Mouse (Mus musculus) neural tube, embryonic 14.5 days (tissue): ENCODE results near the gene Dnajc11. TPM values are rescaled to one million over a fixed set of nuclear protein-coding genes. Genes with fewer than 3 reads are reported as not detected.

Source experiments
- ATAC-seq: fragments of 200-750 bp; cut with Nextera tagmentation; 2 replicates; pipeline ENCODE4 v1.8.0; 2017; ENCODE audit warnings: low read depth, mild to moderate bottlenecking, moderate TSS enrichment, moderate library complexity
- H3K27ac ChIP-seq: fragments of 300-500 bp; sonication (generic); 2 replicates; pipeline ENCODE4 v1.5.1; 2014; ENCODE audit warnings: low read depth, mild to moderate bottlenecking, control low read depth, low read length, moderate library complexity, mixed read lengths
- H3K27me3 ChIP-seq: fragments of 300-500 bp; sonication (generic); 2 replicates; pipeline ENCODE4 v1.6.1; 2014; ENCODE audit warnings: low read length; ENCODE audit not compliant: control insufficient read depth, insufficient read depth
- H3K36me3 ChIP-seq: fragments of 300-500 bp; sonication (generic); 2 replicates; pipeline ENCODE4 v1.6.1; 2014; ENCODE audit warnings: low read length, mixed read lengths; ENCODE audit not compliant: control insufficient read depth, insufficient read depth
- H3K4me1 ChIP-seq: fragments of 300-500 bp; sonication (generic); 2 replicates; pipeline ENCODE4 v1.6.1; 2014; ENCODE audit warnings: low read length; ENCODE audit not compliant: control insufficient read depth, insufficient read depth
- H3K4me2 ChIP-seq: fragments of 300-500 bp; sonication (generic); 2 replicates; pipeline ENCODE4 v1.6.1; 2014; ENCODE audit warnings: mild to moderate bottlenecking, low read depth, low read length, control low read depth
- H3K4me3 ChIP-seq: fragments of 300-500 bp; sonication (generic); 2 replicates; pipeline ENCODE4 v1.5.1; 2014; ENCODE audit warnings: low read depth, low read length, control low read depth, mixed read lengths
- H3K9ac ChIP-seq: fragments of 300-500 bp; sonication (generic); replicated peaks from 2 replicates; pipeline ENCODE4 v1.6.1; 2014; ENCODE audit warnings: low read depth, mild to moderate bottlenecking, control low read depth, low read length, mixed read lengths
- H3K9me3 ChIP-seq: fragments of 300-500 bp; sonication (generic); 2 replicates; pipeline ENCODE4 v1.6.1; 2016; ENCODE audit warnings: low read length; ENCODE audit not compliant: control insufficient read depth
- WGBS: fragments of 180-500 bp; shearing (Covaris S2); extraction: QIAGEN DNeasy Blood & Tissue Kit; methylation state at CpG from one replicate; pipeline ENCODE4 v1.1.7; 2014; 5-methylcytosine and 5-hydroxymethylcytosine counted together
- polyA plus RNA-seq: library from polyadenylated mRNA; unstranded; fragments of >200 nt; fragmentation: Nextera tagmentation; extraction: Ambion mirVana; gene quantifications from 2 replicates; pipeline ENCODE4 v1.2.1, GENCODE M21; 2014

Gene Dnajc11
- polyA plus RNA-seq, 1 experiment from 2014 or later: 82.4 TPM

DNA sequence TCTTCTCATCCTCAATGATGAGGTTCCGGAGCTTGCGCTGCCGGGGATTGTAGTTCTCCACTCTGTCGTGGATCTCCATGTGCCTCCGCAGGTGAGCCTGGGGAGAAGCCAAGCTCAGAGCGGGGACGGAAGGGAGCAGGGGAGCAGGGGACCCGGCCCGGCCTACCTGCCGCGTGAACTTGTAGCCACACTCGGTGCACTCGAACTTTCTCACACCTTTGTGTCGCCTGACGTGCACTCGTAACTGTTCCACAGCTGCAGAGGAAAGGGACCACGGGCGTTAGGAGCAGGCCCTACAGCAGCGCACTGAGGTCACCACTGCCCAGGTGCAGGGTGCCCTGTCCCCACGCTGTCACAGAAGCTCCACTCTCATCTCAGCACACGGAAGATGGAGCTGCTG is 86.5 kb downstream of the Dnajc11 start:
- Histone ChIP-seq H3K36me3 (peaks cover 36% of the 10 kb centered on the region), H3K4me2 (no peak overlapping the region), H3K9me3 (no peaks in the 10 kb centered on the region), H3K4me3 (no peak overlapping the region), H3K4me1 (peaks cover 5% of the 10 kb centered on the region), H3K9ac (no peak overlapping the region), H3K27me3 (no peaks in the 10 kb centered on the region), H3K27ac (no peak overlapping the region)
- no peak for ATAC-seq
- 96% methylated on average over 21 of the region's 21 CpGs for WGBS

GRCm38 (mm10) chr4:152021568-152022097 is 88.1 kb downstream of the Dnajc11 start:
- Histone ChIP-seq H3K4me2 (no peak overlapping the region), H3K27me3 (no peaks in the 10 kb centered on the region), H3K27ac (no peak overlapping the region), H3K36me3 (peaks cover 36% of the 10 kb centered on the region), H3K4me1 (peaks cover 21% of the 10 kb centered on the region), H3K9me3 (no peaks in the 10 kb centered on the region), H3K4me3 (no peak overlapping the region), H3K9ac (no peak overlapping the region)
- 81% methylated on average over 12 of the region's 12 CpGs for WGBS
- no peak for ATAC-seq

GRCm38 (mm10) chr4:152022506-152022905 is 89.0 kb downstream of the Dnajc11 start:
- H3K36me3 ChIP-seq: peaks cover 36% of the 10 kb centered on the region
- no peak for ATAC-seq
- H3K27ac ChIP-seq: no peak overlapping the region
- no peak overlapping the region for H3K4me3 ChIP-seq
- H3K4me2 ChIP-seq: no peak overlapping the region
- no peak overlapping the region for H3K9ac ChIP-seq
- peaks cover 24% of the 10 kb centered on the region for H3K4me1 ChIP-seq
- H3K9me3 ChIP-seq: no peaks in the 10 kb centered on the region
- no peaks in the 10 kb centered on the region for H3K27me3 ChIP-seq
- 92% methylated on average over 8 of the region's 8 CpGs for WGBS

GRCm38 (mm10) chr4:152024525-152024924 is 91.0 kb downstream of the Dnajc11 start:
- H3K27ac ChIP-seq: no peak overlapping the region
- H3K36me3 ChIP-seq: peaks cover 22% of the 10 kb centered on the region
- ATAC-seq: no peak
- H3K9me3 ChIP-seq: no peaks in the 10 kb centered on the region
- 94% methylated on average over 11 of the region's 11 CpGs for WGBS
- H3K4me2 ChIP-seq: no peak overlapping the region
- H3K9ac ChIP-seq: no peak overlapping the region
- peaks cover 35% of the 10 kb centered on the region for H3K4me1 ChIP-seq
- no peaks in the 10 kb centered on the region for H3K27me3 ChIP-seq
- H3K4me3 ChIP-seq: no peak overlapping the region

DNA sequence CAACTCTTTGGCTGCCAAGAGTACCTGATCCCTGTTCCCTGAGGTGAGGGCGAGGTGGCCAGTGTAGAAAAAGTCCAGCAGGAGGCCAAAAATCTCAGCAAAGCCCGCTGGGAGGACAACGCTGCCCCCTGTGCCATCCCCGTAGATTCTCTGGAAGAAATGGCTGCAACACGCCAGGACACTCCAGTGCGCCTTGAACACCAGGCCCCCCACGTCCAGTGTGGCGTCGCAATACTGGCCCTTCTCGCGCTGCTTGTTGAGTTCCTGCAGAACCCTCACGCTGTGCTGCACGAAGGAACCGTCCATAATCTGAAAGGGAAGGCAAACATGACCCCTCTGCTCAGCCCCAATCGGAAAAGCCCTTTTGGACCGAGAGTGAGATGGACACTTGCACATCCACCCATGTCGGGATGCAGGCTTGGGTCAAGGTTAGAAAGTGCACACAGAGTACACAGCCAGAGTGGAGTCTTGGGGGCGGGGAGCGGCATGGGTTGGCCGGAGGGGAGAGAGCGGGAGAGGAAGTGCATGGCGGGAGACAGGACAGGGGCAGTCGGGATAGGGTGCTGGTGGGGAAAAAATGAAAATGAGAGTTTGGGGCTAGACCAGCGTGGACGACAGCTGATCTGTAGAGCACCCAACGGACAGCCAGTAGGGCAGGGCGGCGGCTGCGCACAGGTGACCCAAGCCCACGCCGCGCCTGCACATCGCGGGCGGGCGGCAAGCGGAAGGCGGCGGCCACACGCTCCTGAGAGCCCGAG is 93.4 kb downstream of the Dnajc11 start:
- Histone ChIP-seq H3K9ac (peak overlapping the region; percentile 65), H3K27ac (no peak overlapping the region), H3K4me2 (peak overlapping the region; percentile 96), H3K9me3 (no peaks in the 10 kb centered on the region), H3K27me3 (no peaks in the 10 kb centered on the region), H3K4me1 (peaks cover 42% of the 10 kb centered on the region), H3K4me3 (peak overlapping the region; percentile 64), H3K36me3 (peaks cover 4% of the 10 kb centered on the region)
- ATAC-seq: peak; percentile 57
- 3% methylated on average over 41 of the region's 41 CpGs for WGBS

- Histone ChIP-seq H3K9ac (peak within 1 kb of the TSS; percentile 65), H3K9me3 (no peaks in the 10 kb centered on the region), H3K4me3 (peak within 1 kb of the TSS; percentile 64), H3K27me3 (no peaks in the 10 kb centered on the region), H3K27ac (0 out of 2 replicates have a peak within 1 kb of the TSS, but pooled peaks have one; percentile 23), H3K4me1 (peaks cover 42% of the 10 kb centered on the region), H3K4me2 (peak within 1 kb of the TSS; percentile 96), H3K36me3 (no peaks in the 10 kb centered on the region; the same call in 1 of the 2 replicates)
- 1% methylated on average over 33 of the region's 35 CpGs for WGBS
- peak; percentile 98 for ATAC-seq
These were observed 94.0 kb downstream of the Dnajc11 start, which contains the start of gene Zbtb48 for GRCm38 (mm10) chr4:152027524-152027923. Gene Zbtb48, minus strand, starts transcription at chr4:152027671.

DNA sequence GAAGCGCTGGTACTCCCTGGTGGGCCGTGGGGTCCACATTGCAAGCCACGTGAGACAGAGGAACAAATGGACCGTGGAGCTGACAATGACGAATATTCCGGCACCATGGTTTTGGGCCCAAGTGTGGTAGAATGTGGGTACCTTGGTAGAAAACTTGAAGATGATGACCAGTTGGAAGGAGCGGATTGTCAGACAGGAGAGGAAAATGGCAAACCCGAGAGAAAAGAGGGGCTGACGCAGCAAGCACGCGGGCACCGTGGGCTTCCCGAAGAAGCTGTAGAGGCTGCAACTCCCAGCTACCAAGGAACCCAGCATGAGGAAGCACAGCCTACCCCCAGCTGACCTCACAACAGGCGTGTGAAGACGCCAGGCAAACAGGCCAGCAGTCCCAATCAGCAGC is 95.0 kb downstream of the Dnajc11 start:
- H3K4me2 ChIP-seq: peak overlapping the region; percentile 90
- H3K9ac ChIP-seq: no peak overlapping the region
- no peaks in the 10 kb centered on the region for H3K27me3 ChIP-seq
- H3K27ac ChIP-seq: 0 out of 2 replicates have a peak overlapping the region, but pooled peaks have one; percentile 23
- 70% methylated on average over 15 of the region's 15 CpGs for WGBS
- no peaks in the 10 kb centered on the region for H3K36me3 ChIP-seq
- peak overlapping the region; percentile 64 for H3K4me3 ChIP-seq
- H3K9me3 ChIP-seq: no peaks in the 10 kb centered on the region
- no peak for ATAC-seq
- peaks cover 42% of the 10 kb centered on the region for H3K4me1 ChIP-seq

- H3K27ac ChIP-seq: no peak overlapping the region
- no peaks in the 10 kb centered on the region for H3K27me3 ChIP-seq
- no peaks in the 10 kb centered on the region for H3K36me3 ChIP-seq
- no peak overlapping the region; the same call in 1 of the 2 replicates for H3K4me3 ChIP-seq
- H3K4me2 ChIP-seq: peak overlapping the region; percentile 90; the same call in 1 of the 2 replicates
- WGBS: 33% methylated on average over 5 of the region's 5 CpGs
- no peaks in the 10 kb centered on the region for H3K9me3 ChIP-seq
- peaks cover 42% of the 10 kb centered on the region for H3K4me1 ChIP-seq
- ATAC-seq: no peak
- no peak overlapping the region for H3K9ac ChIP-seq
These were observed 95.6 kb downstream of the Dnajc11 start for GRCm38 (mm10) chr4:152029087-152029486.

GRCm38 (mm10) chr4:152029997-152030396 is 96.5 kb downstream of the Dnajc11 start:
- Histone ChIP-seq H3K36me3 (no peaks in the 10 kb centered on the region), H3K4me2 (no peak overlapping the region), H3K27me3 (no peaks in the 10 kb centered on the region), H3K4me3 (no peak overlapping the region), H3K9ac (no peak overlapping the region), H3K4me1 (peaks cover 38% of the 10 kb centered on the region), H3K9me3 (no peaks in the 10 kb centered on the region), H3K27ac (no peak overlapping the region)
- no peak for ATAC-seq
- 73% methylated on average over 4 of the region's 4 CpGs for WGBS
